Mouse (Mus musculus): Measurements from ENCODE around the gene Padi2. TPM values are rescaled to one million over a fixed set of nuclear protein-coding genes. Genes with fewer than 3 reads are reported as not detected.

Padi2 gene
- total and polyA plus RNA-seq, 3 experiments: 1.7 to 13.8 (median 10.5) TPM

DNA sequence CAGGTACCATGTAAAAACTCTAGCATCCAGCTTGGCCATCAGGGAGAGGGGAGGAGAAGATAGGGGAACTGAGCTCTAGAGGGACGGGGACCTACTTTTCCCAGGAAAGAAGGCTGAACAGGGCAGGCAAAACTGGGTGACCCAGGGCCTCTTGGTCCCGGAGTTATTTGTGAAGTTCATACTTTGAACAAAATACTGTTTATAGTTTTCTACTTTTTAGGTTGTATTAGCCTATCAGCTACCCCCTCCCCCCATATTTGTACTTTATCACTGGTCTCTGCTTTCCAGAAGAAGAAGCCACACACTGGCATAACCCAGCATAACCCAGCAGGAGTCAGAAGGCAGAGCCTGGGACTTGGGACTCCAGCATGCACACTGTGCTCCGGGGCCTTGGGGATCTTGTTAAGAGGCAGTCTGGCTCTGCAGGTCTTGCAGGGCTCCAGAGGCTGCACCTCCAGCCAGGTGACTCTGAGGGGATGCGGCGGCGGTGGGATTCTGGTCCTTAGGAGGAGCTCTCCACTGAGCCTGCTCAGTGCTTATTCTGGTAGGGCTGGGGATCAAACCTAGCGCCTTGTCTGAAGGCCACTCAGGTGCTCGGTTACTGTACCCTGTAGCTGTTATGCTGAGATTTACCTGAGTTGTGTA, 25.0 kb upstream of the Padi2 start:
- no peak for DNase-seq

DNA sequence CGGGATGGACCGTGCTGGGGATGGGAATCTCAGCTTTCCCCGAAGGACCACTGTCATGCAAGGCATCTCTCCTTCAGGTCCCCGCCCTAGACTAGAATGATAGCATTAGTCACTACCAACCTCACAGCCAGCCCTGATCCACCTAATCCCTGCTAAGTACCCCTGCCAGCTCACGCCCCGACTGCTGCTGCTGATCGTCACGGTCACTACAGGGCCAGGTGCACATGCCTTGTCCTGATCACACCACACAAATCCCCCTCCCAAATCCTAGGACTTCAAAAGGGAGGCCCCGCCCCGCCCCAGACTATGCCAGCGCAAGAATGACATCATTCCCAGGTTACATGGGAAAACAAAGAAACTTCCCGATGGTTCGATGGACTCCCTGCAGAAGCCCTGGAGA, 24.4 kb upstream of the Padi2 start:
- no peak for DNase-seq

DNA sequence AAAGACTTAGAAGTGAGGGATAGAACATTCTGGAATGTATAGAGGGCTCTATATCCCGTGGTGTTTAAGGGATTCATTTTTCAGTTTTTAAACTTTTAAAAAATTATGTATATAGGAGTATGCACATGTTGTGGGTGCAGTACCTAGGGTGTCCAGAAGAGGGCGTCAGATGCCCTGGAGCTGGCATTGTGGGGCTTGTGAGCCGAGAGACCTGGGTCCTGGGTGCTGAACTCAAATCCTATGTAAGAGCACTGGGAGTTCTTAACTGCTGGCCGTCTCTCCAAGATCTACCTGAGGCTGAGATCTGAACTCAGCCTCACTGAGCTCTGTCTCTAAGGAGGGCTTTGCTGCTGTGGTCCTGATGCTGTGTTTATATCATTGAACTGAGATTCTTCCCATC, 23.8 kb upstream of the Padi2 start:
- no peak for DNase-seq

DNA sequence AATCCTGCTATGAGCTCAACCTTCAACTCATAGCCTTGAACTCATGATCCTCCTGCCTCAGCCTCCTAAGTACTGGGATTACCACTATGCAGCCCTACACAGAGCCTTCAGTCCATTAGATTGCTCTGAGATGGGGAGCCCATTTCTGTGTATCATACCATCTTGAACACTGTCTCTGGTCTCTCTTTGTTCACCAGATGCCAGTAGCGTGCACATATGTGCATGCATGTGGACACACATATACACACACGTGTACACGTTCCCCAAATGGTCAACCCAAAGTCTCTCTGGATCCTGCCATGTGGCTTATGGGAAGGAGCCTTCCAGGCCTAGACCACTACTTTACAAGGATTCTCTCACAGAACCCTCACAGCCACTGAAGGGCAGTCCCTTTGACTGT, 23.2 kb upstream of the Padi2 start:
- no peak for DNase-seq

DNA sequence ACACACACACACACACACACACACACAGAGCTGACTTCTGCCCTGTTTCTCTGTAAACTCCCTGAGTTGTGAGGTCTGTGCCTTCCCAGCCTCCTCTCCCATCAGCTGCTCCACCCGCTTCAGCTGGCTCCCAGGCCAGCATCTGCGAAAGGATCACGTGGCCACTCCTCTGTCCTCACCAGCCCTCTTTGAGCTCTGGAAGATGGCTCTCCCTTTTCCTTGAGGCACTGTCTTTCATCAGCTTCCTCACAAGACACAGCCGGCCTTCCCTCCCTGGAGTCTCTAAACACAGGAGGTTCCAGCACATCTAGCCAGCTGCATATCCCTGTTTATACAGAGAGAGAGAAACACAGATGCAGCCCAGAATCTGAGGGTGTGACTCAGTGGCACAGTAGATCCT, 22.3 kb upstream of the Padi2 start:
- DNase-seq: no peak

DNA sequence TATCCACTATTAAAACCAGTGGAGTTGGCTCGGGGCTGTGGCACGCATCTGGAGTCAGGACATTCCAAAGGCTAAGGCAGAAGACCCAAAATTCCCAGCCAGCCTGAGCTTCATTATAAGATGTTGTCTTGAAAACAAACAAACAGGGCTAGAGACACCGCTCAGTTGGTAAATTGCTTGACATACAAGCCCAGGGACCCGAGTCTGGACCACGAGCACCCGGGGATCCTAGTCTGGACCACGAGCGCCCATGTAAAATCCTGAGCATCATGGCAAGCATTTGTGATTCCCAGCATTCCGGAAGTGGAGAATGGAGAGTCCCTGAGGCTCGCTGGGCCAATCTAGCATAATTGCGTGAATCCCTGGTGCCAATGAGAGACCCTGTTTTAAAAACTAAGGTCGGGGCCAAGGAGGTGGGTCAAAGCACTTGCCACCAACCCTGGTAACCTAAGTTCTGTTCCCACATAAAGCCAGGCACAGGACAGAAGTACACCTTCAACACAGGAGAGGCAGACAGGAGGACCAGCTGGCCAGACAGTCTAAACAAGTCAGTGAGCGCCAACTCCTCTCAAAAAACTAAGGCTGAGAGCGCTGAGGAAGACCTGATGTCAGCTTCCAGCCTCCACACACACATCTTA, 14.5 kb upstream of the Padi2 start:
- DNase-seq: no peak

DNA sequence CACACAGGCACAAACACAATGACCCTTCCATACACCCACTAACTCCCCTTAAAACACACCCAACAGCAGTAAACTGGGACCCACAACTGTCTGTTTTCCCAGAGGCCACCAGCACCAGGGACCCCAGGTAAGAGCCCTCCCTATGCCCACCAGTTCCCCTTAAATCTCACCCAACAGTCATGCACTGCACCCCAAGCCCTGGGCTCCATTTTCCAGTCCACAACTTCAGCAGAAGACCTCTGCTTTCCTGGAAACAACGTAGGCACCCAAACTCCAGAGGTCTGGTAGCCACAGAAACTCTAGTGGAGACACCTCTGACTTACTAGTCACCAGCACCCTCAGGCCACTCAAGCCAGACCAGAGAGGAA, 14.0 kb upstream of the Padi2 start:
- DNase-seq: no peak

DNA sequence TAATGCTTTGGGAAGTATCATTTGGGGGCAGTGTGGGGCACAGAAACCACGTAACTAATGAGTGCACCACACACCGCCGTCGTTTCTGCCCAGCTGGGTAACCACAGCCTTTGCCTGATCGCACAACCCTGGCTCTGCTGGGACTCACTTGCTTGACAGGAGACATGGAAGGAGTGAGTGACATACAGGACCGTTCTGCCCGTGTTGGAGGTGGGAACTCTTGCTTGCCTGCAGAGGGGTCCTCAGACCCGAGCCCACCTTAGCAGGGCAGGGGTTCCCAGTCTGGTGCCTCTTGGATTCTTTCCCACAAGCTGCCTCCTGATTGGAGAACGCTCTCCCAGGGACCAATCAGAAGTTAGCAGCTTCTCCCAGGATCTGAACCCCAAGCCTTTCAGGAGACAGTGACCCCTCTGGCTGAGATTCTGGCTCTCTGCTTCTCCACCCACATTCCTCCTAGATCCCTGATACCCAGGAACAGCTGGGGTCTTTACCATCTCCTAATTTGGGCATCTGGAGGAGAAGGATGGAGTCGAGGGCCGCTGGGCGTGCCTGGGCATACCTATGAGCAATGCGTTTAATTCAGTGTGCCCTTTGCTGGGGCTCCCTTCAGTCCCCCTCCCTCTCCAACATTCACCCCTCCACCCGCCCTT, 1.2 kb upstream of the Padi2 start:
- DNase-seq: no peak

DNA sequence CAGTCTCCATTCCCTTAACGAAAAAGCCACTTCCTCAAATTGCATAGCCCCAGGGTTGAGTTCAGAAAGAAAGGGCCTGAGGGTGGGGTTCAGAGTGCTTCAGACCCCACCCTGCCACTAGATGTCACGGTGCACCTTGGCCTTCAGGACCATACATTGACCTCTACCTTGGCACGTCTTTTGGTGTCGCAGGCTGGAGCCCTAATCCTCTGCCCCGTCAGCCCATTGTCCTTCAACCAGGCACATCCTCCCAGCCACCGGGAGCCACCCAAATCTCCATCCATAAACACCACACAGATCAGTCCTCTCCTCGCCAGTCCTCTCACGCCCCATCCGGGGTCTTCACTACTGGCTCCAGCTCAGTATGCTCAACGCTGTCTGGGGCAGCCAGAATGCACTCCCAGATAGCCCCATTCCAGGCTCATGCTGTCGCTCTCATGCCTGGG, 695 bp upstream of the Padi2 start:
- no peak for DNase-seq

DNA sequence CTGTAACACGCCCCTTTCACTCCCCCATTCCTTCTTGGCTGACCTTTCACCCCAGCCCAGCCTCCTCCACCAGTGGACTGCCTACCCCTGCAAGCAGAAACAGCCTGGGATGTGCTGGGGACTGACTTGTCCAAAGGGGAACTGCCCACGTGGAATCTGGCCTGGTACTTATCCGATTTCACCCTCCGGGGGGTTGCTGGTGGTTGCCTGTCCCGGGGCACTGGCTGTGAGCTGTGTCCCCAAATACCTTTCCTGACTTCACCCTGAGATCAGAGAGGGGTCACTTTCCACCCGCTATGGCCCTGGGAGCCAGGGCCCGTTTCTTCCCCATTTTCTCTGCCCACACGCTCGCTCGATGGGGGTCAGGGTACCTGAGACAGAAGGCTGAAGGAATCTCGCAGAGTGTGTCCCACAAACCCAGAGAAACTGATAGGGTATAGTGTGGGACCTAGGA, 710 bp downstream of the Padi2 start:
- DNase-seq: no peak

DNA sequence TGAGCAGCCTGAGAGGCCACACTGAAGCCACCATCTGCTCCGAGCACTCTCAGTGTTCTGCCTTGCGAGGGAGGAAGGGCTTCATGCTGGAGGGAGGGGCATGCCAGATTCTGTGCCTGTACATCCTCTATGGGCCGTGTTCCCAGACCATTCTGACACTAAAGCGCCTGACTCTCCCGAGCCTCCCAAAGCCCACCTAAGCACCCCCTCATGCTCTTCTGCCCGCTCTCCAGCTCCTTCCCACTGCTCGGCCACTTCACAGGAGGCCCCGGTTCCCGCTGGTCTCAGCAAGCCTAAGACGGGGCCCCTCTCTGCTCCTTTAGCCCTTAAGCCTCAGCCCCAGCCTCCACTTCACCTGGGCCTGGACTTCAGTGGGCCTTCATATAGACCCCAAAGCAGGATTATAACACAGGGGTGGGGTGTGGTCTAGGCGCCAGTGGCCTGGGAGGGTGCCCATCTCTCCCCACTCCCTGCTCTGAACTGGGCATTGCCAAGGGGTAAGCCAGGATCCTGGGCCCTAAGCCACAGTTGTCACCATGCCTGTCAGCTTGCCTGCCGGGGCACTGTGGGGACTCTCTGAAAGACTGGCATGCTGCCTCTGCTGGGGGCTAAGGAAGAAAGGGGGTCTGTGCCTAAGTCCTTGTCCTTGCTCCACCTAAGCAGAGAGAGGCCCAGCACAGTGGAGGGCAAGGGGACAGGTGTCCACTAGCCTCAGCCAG, 1.3 kb downstream of the Padi2 start:
- no peak for DNase-seq

DNA sequence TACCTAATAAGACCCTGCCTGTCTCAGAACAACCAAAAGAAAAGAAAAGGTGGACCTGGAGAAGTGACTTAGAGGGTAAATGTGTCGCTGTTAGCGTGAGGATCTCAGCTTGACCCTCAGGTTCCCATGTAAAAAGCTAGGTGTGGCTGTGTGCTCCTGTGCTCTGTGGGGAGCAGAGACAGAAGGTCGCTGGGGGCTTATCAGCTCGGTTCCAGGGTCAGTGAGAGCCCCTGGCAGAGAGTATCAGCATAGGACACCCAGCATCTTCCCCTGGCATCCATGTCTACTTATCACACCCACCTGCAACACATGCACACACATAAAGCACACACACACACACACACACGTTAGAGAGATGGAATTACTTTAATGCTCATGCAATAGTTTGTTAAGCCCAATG, 2.5 kb downstream of the Padi2 start:
- no peak for DNase-seq

DNA sequence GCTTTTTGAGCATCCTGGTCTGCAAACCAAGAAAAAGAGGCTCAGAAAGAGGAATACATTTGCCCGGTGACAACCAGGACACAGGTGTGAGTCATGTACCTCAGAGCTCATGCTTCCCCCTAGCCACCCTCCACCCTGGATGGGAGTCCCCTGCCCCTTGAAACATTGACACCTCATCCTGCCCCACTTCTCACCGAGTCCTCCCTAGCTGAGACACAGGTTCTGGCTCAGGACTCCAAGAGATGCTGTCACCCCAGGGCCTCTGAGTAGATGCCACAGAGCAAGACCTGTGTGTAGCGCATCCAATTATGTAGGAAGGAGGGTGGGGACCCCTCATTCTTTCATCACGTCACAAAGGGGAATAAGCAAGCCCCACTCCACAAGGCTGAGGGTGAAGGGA, 3.4 kb downstream of the Padi2 start:
- no peak for DNase-seq

DNA sequence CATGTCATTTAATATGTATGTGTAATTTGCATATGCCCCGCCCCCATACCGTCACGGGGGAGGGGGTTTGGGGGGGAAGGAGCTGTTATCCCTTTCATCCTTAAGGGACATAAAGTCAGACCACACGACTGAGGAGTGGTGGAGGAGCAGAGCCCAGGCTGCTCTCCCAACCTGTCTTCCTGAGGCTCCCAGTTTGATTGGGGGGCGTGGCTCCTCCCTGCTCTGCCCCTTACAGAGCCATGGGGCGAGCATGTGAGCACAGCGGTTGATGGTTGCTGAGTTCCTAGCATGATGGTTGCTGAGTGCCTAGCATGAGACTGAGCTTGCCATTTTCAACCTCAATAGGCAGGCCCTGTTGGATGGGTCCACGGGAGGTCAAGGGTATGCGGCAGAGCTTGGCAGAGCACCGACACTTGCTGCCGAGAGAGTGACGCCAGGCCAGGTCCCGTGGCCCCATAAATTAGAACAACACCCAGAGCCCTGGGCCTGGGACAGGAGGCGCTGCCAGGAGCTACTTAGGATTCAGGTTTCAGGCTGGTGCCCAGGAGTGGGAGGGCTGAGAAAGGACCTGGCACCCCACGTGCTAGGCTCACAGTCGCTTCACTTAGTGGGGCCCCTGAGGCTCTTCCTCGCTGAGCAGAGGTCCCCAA, 4.6 kb downstream of the Padi2 start:
- DNase-seq: peak; percentile 79

DNA sequence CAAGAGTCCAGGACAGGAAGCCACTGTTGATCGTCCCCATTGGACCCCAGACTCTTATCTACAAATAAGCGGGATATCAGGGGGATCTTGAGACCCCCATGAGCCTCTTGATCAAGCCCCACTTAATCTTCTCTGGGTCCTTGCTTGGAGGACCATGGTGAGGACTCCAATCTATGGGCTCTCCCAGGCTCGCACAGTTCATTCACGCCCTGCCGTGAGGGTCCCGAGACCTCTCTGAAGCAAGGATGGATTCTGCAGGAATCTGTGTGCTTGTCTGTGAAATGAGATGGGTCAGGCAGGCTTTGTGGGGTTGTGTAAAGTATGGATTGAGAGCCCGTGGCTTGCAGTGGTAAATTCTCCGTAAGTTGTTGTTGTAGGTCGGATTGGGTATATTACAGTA, 5.3 kb downstream of the Padi2 start:
- DNase-seq: no peak

DNA sequence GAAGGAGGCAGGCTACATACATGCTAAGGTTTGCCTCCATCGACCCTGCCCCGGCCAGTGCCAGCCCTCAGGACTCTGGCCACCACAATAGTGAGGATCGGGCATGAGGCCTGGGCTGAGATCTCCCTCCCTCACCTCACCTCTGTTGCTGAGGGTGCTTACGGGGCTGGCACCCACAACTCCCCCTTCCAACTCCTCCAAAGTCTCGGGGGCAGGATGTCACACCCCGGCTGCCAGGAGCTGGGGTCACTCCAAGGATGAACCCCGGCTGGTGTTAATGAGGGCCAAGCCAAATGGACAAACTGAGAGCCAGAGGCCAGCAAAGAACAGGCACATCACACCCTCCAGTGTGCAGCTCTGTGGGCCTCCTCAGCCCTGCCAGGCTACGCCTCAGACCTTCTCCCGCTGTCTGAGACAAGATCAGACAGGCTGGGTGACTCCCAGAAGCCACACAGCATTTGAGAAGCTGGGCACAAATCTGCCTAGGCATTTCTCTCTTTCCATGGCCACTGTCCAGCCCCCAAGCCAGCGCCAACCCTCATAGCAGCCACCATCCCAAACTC, 6.2 kb downstream of the Padi2 start:
- no peak for DNase-seq

DNA sequence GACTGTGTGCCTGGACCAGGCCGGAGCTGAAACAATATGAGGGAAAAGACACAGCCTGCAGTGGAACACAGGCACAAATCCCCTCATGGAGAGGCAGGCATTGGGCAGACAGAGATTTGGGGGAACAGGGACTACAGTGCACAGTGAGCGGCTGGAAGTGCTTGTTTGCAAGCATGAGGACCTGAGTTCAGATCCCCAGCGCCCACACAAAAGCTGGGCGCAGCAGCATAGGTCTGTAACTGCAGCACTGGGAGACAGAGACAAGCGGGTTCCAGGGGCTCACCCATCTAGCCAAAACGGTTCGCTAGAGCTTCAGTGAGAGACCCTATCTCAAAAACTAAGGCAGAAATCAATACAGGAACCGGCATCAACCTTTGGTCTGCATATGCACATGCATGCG, 7.4 kb downstream of the Padi2 start:
- DNase-seq: no peak

DNA sequence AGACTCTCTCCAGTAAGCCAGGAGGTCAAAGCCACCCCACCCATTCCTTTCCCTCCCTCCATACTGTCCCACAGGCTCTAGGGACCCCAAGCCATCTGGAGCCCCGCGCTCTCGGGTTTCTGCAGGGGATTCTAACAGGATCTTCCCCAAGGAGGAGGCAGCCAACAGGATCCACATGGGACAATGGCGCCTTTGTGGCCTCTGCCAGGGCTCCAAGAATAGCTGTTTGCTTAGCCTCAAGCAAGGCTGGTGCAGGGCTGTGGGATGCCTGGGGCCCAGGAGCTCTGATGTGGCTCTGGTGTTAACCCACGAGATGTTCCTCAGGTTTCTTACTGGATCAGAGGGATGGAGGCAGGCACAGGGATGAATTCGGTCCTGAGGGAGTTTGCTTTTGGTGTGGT, 8.6 kb downstream of the Padi2 start:
- no peak for DNase-seq

DNA sequence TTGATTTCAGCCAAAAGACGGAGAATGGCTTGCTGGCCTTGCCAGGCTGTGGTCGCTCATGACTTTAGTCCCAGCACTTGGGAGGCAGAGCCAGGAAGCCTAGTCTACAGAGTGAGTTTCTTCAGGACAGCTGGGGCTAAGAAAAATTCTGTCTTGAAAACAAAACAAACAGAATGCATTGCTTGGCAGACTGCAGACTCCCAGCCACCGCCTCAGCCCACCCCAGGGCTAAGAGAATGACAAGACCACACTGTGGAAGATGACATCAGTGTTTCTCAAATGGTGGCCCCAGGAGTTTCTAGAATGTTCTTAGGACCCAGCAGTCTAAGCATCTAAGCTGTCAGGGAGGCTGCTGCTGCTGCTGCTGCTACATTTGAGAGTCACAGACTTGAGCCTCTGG, 9.1 kb downstream of the Padi2 start:
- no peak for DNase-seq

DNA sequence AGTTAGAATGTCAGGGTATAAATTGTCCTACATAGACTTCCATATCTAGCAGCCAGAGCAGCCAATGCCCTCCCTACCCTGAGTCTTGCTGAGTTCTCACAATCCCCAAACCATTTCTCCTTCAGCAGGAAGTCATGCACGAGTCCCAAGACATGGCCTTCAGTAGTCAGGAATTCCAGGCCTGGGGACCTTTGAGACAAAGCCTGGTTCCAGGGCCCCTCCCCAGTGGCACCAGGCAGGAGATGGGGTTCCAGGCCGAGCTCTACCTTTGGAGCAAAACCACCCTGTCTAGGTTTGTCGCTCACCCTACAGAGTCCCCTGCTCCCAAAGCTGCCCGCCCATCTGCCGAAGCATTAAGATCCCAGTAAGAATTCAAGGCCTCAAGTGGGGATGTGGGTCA, 10.2 kb downstream of the Padi2 start:
- no peak for DNase-seq

DNA sequence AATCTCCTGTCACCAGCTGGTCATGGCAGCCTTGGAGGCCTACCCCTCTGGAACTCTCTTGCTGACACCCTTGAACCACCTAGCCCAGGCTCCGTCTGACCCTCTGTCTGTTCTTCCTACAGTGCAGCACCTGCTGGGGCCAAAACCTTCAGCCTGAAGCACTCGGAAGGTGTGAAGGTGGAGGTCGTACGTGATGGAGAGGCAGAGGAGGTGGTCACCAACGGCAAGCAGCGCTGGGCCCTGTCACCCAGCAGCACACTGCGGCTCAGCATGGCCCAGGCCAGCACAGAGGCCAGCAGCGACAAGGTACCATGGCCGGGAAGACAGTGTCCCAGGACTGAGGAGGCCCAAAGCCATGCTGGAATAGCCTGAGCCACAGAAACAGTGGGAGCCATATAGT, 11.3 kb downstream of the Padi2 start:
- no peak for DNase-seq

All from adrenal gland, adult 2 months (tissue).